Mouse (Mus musculus) forebrain, embryonic 14.5 days (tissue): Measurements from ENCODE around the gene Kmt2d. TPM values are rescaled to one million over a fixed set of nuclear protein-coding genes. Genes with fewer than 3 reads are reported as not detected.

Experiments
- ATAC-seq: fragments of 200-750 bp; cut with Nextera tagmentation; 2 replicates; pipeline ENCODE4 v1.8.0; 2017; ENCODE audit warnings: mild to moderate bottlenecking, moderate library complexity
- DNase-seq: peaks from one replicate; pipeline ENCODE4 v3.0.0-alpha.2; 2015; ENCODE audit warnings: low spot score
- H3K27ac ChIP-seq: fragments of 300-500 bp; sonication (generic); 2 replicates; pipeline ENCODE4 v1.5.1; 2014; ENCODE audit warnings: low read depth, mild to moderate bottlenecking, control low read depth, low read length, moderate library complexity
- H3K27me3 ChIP-seq: fragments of 300-500 bp; sonication (generic); replicated peaks from 2 replicates; pipeline ENCODE4 v1.6.1; 2014; ENCODE audit warnings: low read length, control low read depth, mixed read lengths; ENCODE audit not compliant: control insufficient read depth, insufficient read depth
- H3K36me3 ChIP-seq: fragments of 300-500 bp; sonication (generic); 2 replicates; pipeline ENCODE4 v1.6.1; 2014; ENCODE audit warnings: low read length, control low read depth; ENCODE audit not compliant: control insufficient read depth, insufficient read depth
- H3K4me1 ChIP-seq: fragments of 300-500 bp; sonication (generic); 2 replicates; pipeline ENCODE4 v1.6.1; 2014; ENCODE audit warnings: antibody characterized with exemption, low read length, control low read depth; ENCODE audit not compliant: control insufficient read depth, insufficient read depth
- H3K4me2 ChIP-seq: fragments of 300-500 bp; sonication (generic); 2 replicates; pipeline ENCODE4 v1.6.1; 2014; ENCODE audit warnings: mild to moderate bottlenecking, control low read depth, low read length
- H3K4me3 ChIP-seq: fragments of 300-500 bp; sonication (generic); 2 replicates; pipeline ENCODE4 v1.5.1; 2014; ENCODE audit warnings: low read depth, low read length, control low read depth
- H3K9ac ChIP-seq: fragments of 300-500 bp; sonication (generic); 2 replicates; pipeline ENCODE4 v1.6.1; 2014; ENCODE audit warnings: mild to moderate bottlenecking, low read length, control low read depth, moderate library complexity
- H3K9me3 ChIP-seq: fragments of 300-500 bp; sonication (generic); replicated peaks from 2 replicates; pipeline ENCODE4 v1.6.1; 2016; ENCODE audit warnings: low read length, control low read depth, mixed read lengths; ENCODE audit not compliant: control insufficient read depth
- WGBS: fragments of 180-500 bp; shearing (Covaris S2); extraction: QIAGEN DNeasy Blood & Tissue Kit; methylation state at CpG from one replicate; pipeline ENCODE4 v1.1.7; 2014; 5-methylcytosine and 5-hydroxymethylcytosine counted together
- polyA plus RNA-seq: library from polyadenylated mRNA; unstranded; fragments of >200 nt; fragmentation: Nextera tagmentation; extraction: Ambion mirVana; gene quantifications from 2 replicates; pipeline ENCODE4 v1.2.1, GENCODE M21; 2014

Kmt2d gene
- polyA plus RNA-seq, 1 experiment from 2014 or later: 8.0 TPM

DNA sequence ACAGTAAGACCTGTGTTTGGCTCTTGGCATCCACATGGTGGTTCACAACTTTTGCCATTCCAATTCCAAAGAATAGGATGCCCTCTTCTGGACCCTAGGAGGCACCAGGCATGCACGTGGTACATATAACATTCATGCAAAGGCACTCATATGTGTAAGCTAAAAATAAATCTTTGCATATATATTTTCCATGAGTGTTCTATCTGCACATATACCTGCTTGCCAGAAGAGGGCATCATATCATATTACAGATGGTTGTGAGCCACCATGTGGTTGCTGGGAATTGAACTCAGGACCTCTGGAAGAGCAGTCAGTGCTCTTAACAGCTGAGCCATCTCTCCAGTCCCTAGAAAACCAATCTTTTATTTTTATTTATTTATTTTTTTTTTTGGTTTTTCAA, 30.5 kb upstream of the Kmt2d start:
- Histone ChIP-seq H3K9ac (no peak overlapping the region), H3K36me3 (peaks cover 36% of the 10 kb centered on the region), H3K4me2 (no peak overlapping the region), H3K27ac (no peak overlapping the region), H3K27me3 (peaks cover 32% of the 10 kb centered on the region), H3K4me3 (no peak overlapping the region), H3K4me1 (no peaks in the 10 kb centered on the region), H3K9me3 (no peaks in the 10 kb centered on the region)
- no peak for ATAC-seq
- no peak for DNase-seq
- WGBS: 60% methylated on average over 1 of the region's 1 CpGs

DNA sequence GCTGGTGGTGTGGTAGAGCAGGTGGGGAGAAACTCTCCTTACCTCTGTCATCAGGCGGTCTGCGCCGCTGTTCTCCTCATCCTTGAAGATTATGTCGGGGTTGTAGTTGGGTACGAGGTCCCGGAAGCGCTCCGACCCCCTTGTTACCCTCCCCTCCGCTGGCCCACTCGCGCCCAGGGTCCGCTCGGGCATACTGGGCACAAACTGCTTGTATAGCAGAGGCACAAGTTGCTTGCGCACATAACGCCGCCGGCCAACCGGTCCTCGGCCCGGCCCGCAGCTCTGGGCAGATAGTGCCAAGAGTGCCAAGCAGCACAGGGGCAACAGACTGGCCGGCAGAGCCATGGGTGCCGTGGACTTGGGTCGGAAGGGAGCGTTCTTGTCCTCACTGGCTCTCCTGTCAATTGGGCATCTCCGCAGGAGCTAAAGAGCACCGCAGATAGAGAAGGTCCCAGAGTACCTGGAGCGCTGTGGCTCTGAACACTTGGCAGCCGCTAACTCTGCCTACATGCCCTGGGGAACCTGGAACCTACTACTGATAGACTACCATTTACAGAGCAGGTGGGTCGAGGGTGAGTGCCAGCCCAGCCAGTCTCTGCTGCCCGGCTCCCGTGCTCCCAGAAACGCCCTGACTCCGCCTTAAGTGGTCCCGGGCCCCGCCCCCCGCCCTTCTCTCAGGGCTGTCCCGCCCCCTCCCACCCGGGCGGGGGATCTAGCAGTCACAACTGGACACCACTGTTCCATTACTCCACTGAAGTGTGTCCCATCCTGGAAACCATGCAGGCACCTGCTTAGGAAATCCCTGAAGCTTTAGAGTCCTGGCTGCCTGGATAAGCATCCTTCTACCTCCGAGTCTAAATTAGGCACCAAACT, 27.2 kb upstream of the Kmt2d start, which contains the start of gene Dhh:
Gene Dhh, minus strand, starts transcription at position 613 of the 873 bp plus-strand sequence.
- no peak within 1 kb of the TSS for H3K9ac ChIP-seq
- peaks cover 65% of the 10 kb centered on the region for H3K27me3 ChIP-seq
- no peak within 1 kb of the TSS for H3K27ac ChIP-seq
- WGBS: under 1% methylated on average over 40 of the region's 41 CpGs
- peaks cover 15% of the 10 kb centered on the region; the same call in 1 of the 2 replicates for H3K4me1 ChIP-seq
- ATAC-seq: no peak
- peak within 1 kb of the TSS; percentile 13 for H3K4me3 ChIP-seq
- H3K36me3 ChIP-seq: peaks cover 6% of the 10 kb centered on the region
- H3K4me2 ChIP-seq: peak within 1 kb of the TSS; percentile 14; the same call in 1 of the 2 replicates
- H3K9me3 ChIP-seq: no peaks in the 10 kb centered on the region
- DNase-seq: no peak

DNA sequence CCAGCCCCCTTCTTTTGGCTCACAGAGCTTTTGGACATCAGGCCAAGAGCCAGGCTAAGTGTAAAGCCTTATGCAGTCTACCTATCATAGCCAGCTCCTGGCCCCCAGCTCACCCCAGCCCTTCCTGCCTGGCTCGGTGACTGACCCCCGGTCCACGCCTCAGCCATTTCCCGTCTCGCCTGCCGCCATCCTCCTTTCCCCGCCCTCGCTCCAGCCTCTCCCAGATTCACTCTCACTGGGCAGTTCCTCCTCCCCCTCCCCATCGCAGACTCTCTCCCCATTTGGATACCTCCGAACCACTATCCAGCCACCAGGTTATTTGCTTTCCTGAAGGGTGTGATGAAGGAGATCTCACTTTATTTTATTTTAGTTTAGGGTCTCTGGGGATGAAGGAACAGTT, 26.5 kb upstream of the Kmt2d start:
- H3K27ac ChIP-seq: no peak overlapping the region
- no peak overlapping the region for H3K4me2 ChIP-seq
- no peak overlapping the region for H3K9ac ChIP-seq
- 3% methylated on average over 10 of the region's 10 CpGs for WGBS
- DNase-seq (no peak), ATAC-seq (no peak)
- 0 out of 2 replicates have a peak overlapping the region, but pooled peaks have one; percentile 13 for H3K4me3 ChIP-seq
- H3K27me3 ChIP-seq: peaks cover 72% of the 10 kb centered on the region
- no peaks in the 10 kb centered on the region for H3K9me3 ChIP-seq
- no peaks in the 10 kb centered on the region for H3K36me3 ChIP-seq
- H3K4me1 ChIP-seq: peaks cover 15% of the 10 kb centered on the region; the same call in 1 of the 2 replicates

DNA sequence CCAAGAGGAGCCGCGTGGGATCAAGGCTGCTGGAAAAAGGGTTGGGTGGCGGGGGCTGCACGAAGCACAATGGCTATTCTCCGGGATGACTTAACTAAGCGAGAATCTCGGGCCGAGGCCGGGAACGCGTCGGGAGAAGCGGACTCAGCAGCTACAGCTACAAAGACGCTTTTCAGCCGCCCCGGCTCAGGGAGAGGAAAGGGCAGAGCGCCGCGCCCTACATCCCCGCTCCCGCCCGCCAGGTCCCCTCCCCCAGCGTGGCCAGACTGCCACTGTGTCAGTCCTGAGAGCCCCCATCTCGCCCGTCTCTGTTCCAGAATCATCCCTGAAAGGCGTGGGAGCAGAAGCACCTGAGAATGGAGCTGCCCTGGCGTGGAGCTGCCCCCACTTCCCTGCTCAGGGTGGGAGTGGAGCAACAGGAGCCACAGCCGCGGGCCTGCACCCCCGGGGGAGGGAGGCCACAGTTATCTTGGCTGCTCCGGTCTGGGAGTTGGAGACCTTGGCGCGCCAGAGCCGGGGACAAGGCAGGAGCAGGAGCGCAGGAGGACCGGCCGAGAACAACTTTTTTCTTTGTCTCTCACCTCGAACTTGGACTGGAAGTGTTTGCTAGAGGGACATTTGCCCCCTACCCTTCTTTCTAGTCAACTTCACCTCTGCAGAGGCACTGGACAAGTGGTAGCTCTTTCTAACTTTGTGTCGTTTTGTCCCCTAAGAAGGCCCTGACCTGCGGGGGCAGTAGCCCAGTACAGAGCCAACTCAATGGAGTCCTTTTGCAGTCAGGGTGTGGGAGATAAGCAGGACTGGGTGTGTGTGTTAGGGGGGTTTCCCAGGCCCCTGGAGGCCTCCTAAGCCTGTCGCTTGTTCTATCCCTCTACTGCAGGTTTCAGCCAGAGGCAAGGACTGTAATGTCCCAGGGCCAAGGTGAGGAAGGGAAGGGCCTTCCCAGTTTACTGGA, 24.9 kb upstream of the Kmt2d start:
- no peak for ATAC-seq
- peak; percentile 34 for DNase-seq
- WGBS: 1% methylated on average over 41 of the region's 41 CpGs
- Histone ChIP-seq H3K4me2 (peak overlapping the region; percentile 42), H3K36me3 (no peaks in the 10 kb centered on the region), H3K9me3 (no peaks in the 10 kb centered on the region), H3K4me3 (peak overlapping the region; percentile 17), H3K9ac (peak overlapping the region; percentile 22), H3K27me3 (peaks cover 80% of the 10 kb centered on the region), H3K27ac (no peak overlapping the region), H3K4me1 (peaks cover 15% of the 10 kb centered on the region; the same call in 1 of the 2 replicates)

DNA sequence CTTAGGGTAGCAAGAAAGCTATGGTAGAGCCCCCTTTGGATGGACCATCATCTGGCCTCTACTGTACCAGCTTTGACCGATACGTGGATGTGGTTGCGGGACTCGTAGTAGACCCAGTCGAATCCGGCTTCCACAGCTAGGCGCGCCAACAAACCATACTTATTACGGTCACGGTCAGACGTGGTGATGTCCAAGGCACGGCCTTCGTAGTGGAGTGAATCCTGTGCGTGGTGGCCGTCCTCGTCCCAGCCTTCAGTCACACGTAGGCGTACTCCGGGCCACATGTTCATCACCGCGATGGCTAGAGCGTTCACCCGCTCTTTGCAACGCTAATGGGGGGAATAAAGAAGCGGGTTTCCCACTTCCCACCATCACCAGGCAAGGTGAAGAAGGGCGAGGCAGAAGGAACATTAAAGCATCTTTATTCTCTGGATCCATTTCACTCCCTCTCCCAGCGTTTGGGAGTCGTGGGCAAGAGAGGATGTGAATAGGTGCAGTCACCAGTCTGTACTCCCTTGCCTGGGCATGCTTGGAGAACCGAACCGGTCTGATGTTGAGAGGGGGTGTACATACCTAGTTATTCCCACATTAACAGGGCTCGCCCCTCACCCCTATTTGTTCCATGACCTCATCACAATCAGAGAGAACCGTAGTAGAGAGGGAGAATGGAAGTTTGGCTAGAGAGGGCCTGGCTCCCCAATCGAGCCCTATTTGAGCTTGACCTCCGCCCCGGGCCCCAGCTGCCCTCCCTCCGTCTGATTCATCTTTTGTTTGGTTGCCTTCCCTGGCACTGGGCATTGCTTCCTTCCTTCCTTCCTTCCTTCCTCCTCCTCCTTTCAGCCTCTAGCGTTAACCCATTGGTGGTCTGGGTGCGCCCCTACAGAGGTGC, 24.0 kb upstream of the Kmt2d start:
- 3% methylated on average over 38 of the region's 38 CpGs for WGBS
- peak overlapping the region; percentile 42 for H3K4me3 ChIP-seq
- no peak overlapping the region for H3K27ac ChIP-seq
- peak overlapping the region; percentile 55 for H3K9ac ChIP-seq
- H3K27me3 ChIP-seq: peaks cover 77% of the 10 kb centered on the region
- peaks cover 15% of the 10 kb centered on the region; the same call in 1 of the 2 replicates for H3K4me1 ChIP-seq
- H3K36me3 ChIP-seq: no peaks in the 10 kb centered on the region
- DNase-seq (no peak), ATAC-seq (no peak)
- H3K9me3 ChIP-seq: no peaks in the 10 kb centered on the region
- peak overlapping the region; percentile 88 for H3K4me2 ChIP-seq

DNA sequence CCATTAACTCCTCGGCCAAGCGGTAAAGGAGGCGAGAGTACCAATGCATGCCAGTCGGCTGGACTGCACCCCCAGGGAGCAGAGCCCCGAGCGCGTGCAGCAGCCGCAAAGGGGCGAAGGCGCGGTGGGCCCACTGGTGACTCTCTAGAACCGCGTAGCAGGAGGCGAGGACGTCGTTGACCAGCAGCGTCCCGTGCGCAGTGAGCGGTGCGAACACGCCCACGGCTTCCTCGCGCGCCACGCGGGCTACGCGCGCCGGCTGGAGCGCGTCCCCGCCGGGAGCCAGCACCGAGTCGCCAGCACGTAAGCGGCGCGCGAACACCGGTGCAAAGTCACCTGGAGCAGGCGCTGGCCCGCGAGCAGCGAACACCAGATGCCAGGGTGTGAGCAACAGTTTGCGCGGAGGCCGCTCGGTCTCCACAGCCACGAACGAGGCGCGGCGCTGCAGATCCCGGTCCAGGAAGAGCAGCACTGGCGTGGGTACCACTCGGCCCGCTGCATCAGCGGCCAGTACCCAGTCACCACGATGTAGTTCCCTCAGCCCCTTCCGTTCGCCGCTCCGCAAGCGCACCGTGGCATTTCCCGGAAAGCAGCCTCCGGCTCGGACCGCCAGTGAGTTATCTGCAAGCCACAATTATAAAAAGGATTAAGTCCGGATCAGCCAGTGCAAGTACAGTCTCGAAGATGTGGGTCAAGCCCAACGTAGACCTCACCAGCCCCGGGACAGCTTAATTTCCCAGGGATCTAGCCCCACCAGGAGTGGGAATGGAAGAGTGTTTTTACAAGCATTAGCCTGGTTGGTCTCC, 23.1 kb upstream of the Kmt2d start, which contains the start of gene Rhebl1:
Gene Rhebl1, minus strand, starts transcription at position 601 of the 806 bp plus-strand sequence.
- Histone ChIP-seq H3K4me3 (peak within 1 kb of the TSS; percentile 42), H3K4me1 (peaks cover 15% of the 10 kb centered on the region; the same call in 1 of the 2 replicates), H3K36me3 (no peaks in the 10 kb centered on the region), H3K9ac (peak within 1 kb of the TSS; percentile 55), H3K4me2 (peak within 1 kb of the TSS; percentile 88), H3K27me3 (peaks cover 74% of the 10 kb centered on the region), H3K9me3 (no peaks in the 10 kb centered on the region), H3K27ac (no peak within 1 kb of the TSS)
- ATAC-seq (no peak), DNase-seq (no peak)
- under 1% methylated on average over 77 of the region's 77 CpGs for WGBS

DNA sequence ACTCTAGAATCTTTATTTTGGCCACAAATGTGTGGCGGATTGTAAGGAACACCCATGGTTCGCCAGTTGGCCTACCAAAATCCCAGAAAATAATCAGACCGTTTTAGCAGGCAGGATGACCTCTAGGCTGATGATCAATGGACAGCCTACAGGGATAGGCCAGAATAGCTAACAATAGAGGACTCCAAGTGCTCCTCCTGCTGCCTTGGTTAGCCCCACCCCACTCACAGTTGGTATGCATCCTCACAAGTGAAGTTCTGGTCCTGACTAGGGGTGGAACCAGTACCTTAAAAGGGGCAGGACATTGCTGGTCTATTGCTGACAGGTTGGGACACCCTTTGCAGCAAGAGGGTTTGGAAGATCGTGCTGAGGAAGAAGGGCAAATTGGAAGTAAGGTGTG, 22.0 kb upstream of the Kmt2d start:
- Histone ChIP-seq H3K4me1 (peaks cover 15% of the 10 kb centered on the region; the same call in 1 of the 2 replicates), H3K4me3 (no peak overlapping the region), H3K27me3 (peaks cover 62% of the 10 kb centered on the region), H3K27ac (no peak overlapping the region), H3K4me2 (no peak overlapping the region), H3K9me3 (no peaks in the 10 kb centered on the region), H3K9ac (no peak overlapping the region), H3K36me3 (no peaks in the 10 kb centered on the region)
- ATAC-seq (no peak), DNase-seq (no peak)
- 39% methylated on average over 4 of the region's 4 CpGs for WGBS
